Mouse (Mus musculus) gonadal fat pad, adult 2 months (tissue): ENCODE results near the gene Lpar6. TPM values are rescaled to one million over a fixed set of nuclear protein-coding genes. Genes with fewer than 3 reads are reported as not detected.

Experiments
- DNase-seq: peaks from one replicate; pipeline ENCODE4 v3.0.0-alpha.2; 2012; ENCODE audit warnings: low read depth
- polyA plus RNA-seq: library from polyadenylated mRNA; depleted of rRNA; stranded (reverse); fragments of >200 nt; gene quantifications from 2 replicates; pipeline ENCODE4 v1.2.3, GENCODE M21; 2012; rRNA removed

Gene Lpar6
- polyA plus RNA-seq, 1 experiment: 7.2 TPM

GRCm38 (mm10) chr14:73255426-73255970 lies 17.8 kb downstream of the Lpar6 start:
- no peak for DNase-seq

GRCm38 (mm10) chr14:73257348-73257747 lies 19.7 kb downstream of the Lpar6 start:
- DNase-seq: no peak

- no peak for DNase-seq
These were observed 20.5 kb downstream of the Lpar6 start for GRCm38 (mm10) chr14:73258181-73258580.

- no peak for DNase-seq
These were observed 24.5 kb downstream of the Lpar6 start for GRCm38 (mm10) chr14:73262210-73262609.

- no peak for DNase-seq
These were observed 28.5 kb downstream of the Lpar6 start for GRCm38 (mm10) chr14:73266166-73266565.

- no peak for DNase-seq
These were observed 34.1 kb downstream of the Lpar6 start for GRCm38 (mm10) chr14:73271807-73272206.

- no peak for DNase-seq
These were observed 41.4 kb downstream of the Lpar6 start for GRCm38 (mm10) chr14:73279096-73279495.

GRCm38 (mm10) chr14:73280996-73281395 lies 43.3 kb downstream of the Lpar6 start:
- DNase-seq: no peak

- no peak for DNase-seq
These were observed 52.2 kb downstream of the Lpar6 start for GRCm38 (mm10) chr14:73289915-73290314.

GRCm38 (mm10) chr14:73292434-73292833 lies 54.7 kb downstream of the Lpar6 start:
- DNase-seq: no peak

Other genes with a start within 250 kb of the Lpar6 start
- gene Cysltr2, start 188.8 kb upstream of the Lpar6 start, polyA plus RNA-seq: 0.37 and 1.1 TPM in 2 replicates
- 40.5 and 44.9 TPM in 2 replicates for gene Rcbtb2, start 114.9 kb upstream of the Lpar6 start, polyA plus RNA-seq
- 8.8 and 9.9 TPM in 2 replicates for gene Rb1, start 87.9 kb downstream of the Lpar6 start, polyA plus RNA-seq
- 6,968 and 7,905 TPM in 2 replicates for gene Itm2b, start 147.4 kb downstream of the Lpar6 start, polyA plus RNA-seq